Mouse (Mus musculus): ENCODE data around the gene Gnpnat1.

GRCm38 (mm10) chr14:45451090-45451489, 46.4 kb upstream of the Gnpnat1 start:
- TF ChIP-seq CTCF (conservative IDR thresholded peaks at IDR 0.05; ENCODE audit: low read length) (no peak), NANOG (IDR thresholded peaks at IDR 0.05; ENCODE audit: borderline replicate concordance, low read length) (no peak), POU5F1 (IDR thresholded peaks at IDR 0.05; ENCODE audit: borderline replicate concordance, low read length) (no peak)
